Mouse (Mus musculus) megakaryocyte, embryonic 14.5 days (primary cell): ENCODE data around the gene Atg16l1.

Experiments
- FLI1 ChIP-seq: IDR thresholded peaks from 2 replicates; pipeline ENCODE4 v1.6.1; 2012; ENCODE audit warnings: low read length, inconsistent platforms, mixed read lengths
- GATA1 ChIP-seq: IDR thresholded peaks from 3 replicates; pipeline ENCODE4 v1.6.1; 2012; ENCODE audit warnings: mixed read lengths, low read length, inconsistent platforms, borderline replicate concordance

DNA sequence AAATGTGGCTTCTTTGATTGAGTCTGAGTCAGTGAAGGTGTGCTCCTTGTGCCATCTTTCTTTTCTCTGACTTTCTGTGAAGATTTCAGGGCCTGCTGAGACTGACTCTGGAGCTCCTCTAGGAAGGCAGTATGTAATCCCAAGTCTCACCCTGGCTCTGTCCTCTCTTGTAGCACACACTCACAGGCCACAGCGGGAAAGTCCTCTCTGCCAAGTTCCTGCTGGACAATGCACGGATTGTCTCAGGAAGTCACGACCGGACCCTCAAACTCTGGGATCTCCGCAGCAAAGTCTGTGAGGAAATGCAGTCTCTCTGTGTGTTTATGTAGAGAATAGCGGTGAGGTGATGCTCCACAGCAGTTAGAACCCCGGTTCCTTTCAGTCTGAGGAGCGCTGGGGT, 30.0 kb downstream of the Atg16l1 start:
- TF ChIP-seq GATA1 (no peak), FLI1 (no peak)
